In genomic region chr11:57600621-57601121, GRCm38 (mm10) we compare ENCODE assay signal across 9 mouse cellular contexts. TPM values are rescaled to one million over a fixed set of nuclear protein-coding genes. Genes with fewer than 3 reads are reported as not detected.
DNase-seq lines count a peak whose midpoint lies in the region; ATAC-seq and TF ChIP-seq lines count a peak whose summit lies in the region.
"Had no signal": no experiment of that assay in that cellular context is flagged by ENCODE, and none has a peak within 500 bp of the region (broad histone marks: within the 10 kb centered on the region; RNA-seq: fewer than 3 reads in every experiment).

No protein-coding gene starts in this region.

- H3K9ac ChIP-seq in lung, embryonic 14.5 days, result no peak overlapping the region; the same call in 1 of the 2 replicates
- H3K9ac ChIP-seq in midbrain, embryonic 16.5 days (ENCODE audit: low read depth, low read length), result no peak overlapping the region

- no peak for ATAC-seq in lung, embryonic 14.5 days (ENCODE audit: insufficient read depth)
- ATAC-seq in midbrain, embryonic 16.5 days, result peak; percentile 86

- WGBS in lung, embryonic 14.5 days, result 21% methylated on average over 4 of the region's 4 CpGs
- 2% methylated on average over 4 of the region's 4 CpGs for WGBS in midbrain, embryonic 16.5 days

- no peaks in the 10 kb centered on the region for H3K27me3 ChIP-seq in lung, embryonic 14.5 days (ENCODE audit: insufficient read depth, low read length)
- peaks cover 4% of the 10 kb centered on the region; the same call in 1 of the 2 replicates for H3K27me3 ChIP-seq in midbrain, embryonic 16.5 days (ENCODE audit: control insufficient read depth, insufficient read depth, low read depth, low read length)

- DNase-seq in lung, embryonic 14.5 days, result peak; percentile 41
- DNase-seq in lung, postnatal 36 days, result no peak
- peak; percentile 83 for DNase-seq in cerebellum, adult 9-11 months
- DNase-seq in frontal cortex, postnatal 36 days (ENCODE audit: low spot score in 2 of 2), result peak; percentile 42 to 61
- peak; percentile 69 to 74 for DNase-seq in layer of hippocampus, adult 8-10 months (ENCODE audit: low spot score in 2 of 2)
- no peak for DNase-seq in spleen, postnatal 10 days (ENCODE audit: low spot score in 2 of 2)
- DNase-seq in thymus, postnatal 4 days, result no peak

- TF ChIP-seq CTCF in lung, embryonic 14.5 days (IDR thresholded peaks at IDR 0.05; ENCODE audit: low read depth), result no peak

- H3K9me3 ChIP-seq in lung, embryonic 14.5 days (ENCODE audit: low read depth, low read length), result no peaks in the 10 kb centered on the region
- H3K9me3 ChIP-seq in midbrain, embryonic 16.5 days (replicated peaks; ENCODE audit: control insufficient read depth, low read length, poor library complexity, severe bottlenecking), result no peaks in the 10 kb centered on the region
- H3K9me3 ChIP-seq: G1E had no signal

- H3K36me3 ChIP-seq in lung, embryonic 14.5 days (ENCODE audit: insufficient read depth), result no peaks in the 10 kb centered on the region
- no peaks in the 10 kb centered on the region for H3K36me3 ChIP-seq in midbrain, embryonic 16.5 days (ENCODE audit: control insufficient read depth, insufficient read depth, low read length)
- H3K36me3 ChIP-seq: G1E had no signal

- H3K4me2 ChIP-seq in lung, embryonic 14.5 days, result no peak overlapping the region
- no peak overlapping the region for H3K4me2 ChIP-seq in midbrain, embryonic 16.5 days (ENCODE audit: low read length)

- no peak overlapping the region; the same call in 1 of the 2 replicates for H3K27ac ChIP-seq in lung, embryonic 14.5 days (ENCODE audit: low read depth)
- peak overlapping the region; percentile 68 for H3K27ac ChIP-seq in midbrain, embryonic 16.5 days (ENCODE audit: low read length)

- no peak overlapping the region for H3K4me3 ChIP-seq in lung, embryonic 14.5 days (ENCODE audit: low read depth, low read length)
- no peak overlapping the region for H3K4me3 ChIP-seq in midbrain, embryonic 16.5 days (ENCODE audit: low read depth, low read length)

- no peaks in the 10 kb centered on the region; the same call in 1 of the 2 replicates for H3K4me1 ChIP-seq in lung, embryonic 14.5 days (ENCODE audit: insufficient read depth)
- H3K4me1 ChIP-seq in midbrain, embryonic 16.5 days (ENCODE audit: control insufficient read depth, insufficient read depth, low read length), result peaks cover 35% of the 10 kb centered on the region

RNA-seq across cellular contexts. Expression of gene Galnt10, which starts 44.6 kb away (rescaled TPM):
- 11.2 and 11.9 TPM in 2 replicates for polyA plus RNA-seq in lung, embryonic 14.5 days (2014; fragmentation: Nextera tagmentation; extraction: Ambion mirVana)
- 10 to 100 TPM in 1 of 4 experiments, 1 to 10 TPM in 3; 6.2 to 10.1 (median 7.3) TPM for total RNA-seq in layer of hippocampus, adult 8-10 months (2022)
- polyA plus RNA-seq in midbrain, embryonic 16.5 days (2015; fragmentation: Nextera tagmentation; extraction: Ambion mirVana), result 14.7 and 14.8 TPM in 2 replicates

Comparison
In these comparisons a context has a peak if more than half of its experiments do, and no peak if none do; other contexts are left out.
1. DNase-seq: peak in lung, embryonic 14.5 days (single experiment), cerebellum, adult 9-11 months (single experiment), frontal cortex, postnatal 36 days (2 of 2) and layer of hippocampus, adult 8-10 months (2 of 2); none in lung, postnatal 36 days (single experiment), spleen, postnatal 10 days (0 of 2) and thymus, postnatal 4 days (single experiment).